Comparison of ENCODE assay signal across 7 mouse cellular contexts in the genomic region with DNA sequence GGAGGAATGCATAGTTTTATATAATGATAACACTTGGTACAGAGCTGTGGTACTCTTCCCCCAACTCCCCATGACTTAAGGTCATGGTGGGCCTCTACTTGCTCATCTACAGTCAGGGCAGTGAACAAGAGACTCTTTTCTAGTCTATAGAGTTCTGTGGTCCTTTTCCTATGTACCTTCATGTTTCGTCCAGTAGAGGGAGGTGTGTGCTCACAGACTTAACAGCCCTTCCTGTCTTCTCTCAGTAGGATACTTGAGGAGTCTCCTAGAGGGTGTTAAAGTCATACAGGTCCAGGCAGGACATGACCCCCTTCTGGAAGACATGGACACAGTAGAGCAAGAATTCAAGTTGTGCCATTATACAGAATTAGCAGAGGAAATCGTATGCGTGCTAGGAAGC.
DNase-seq lines count a peak whose midpoint lies in the region; ATAC-seq and TF ChIP-seq lines count a peak whose summit lies in the region.

No protein-coding gene starts in this region.

- no peak overlapping the region for H3K4me3 ChIP-seq in neural tube, embryonic 15.5 days (replicated peaks)
- no peak overlapping the region for H3K4me3 ChIP-seq in hindbrain, embryonic 11.5 days (ENCODE audit: low read depth, low read length)
- H3K4me3 ChIP-seq in lung, adult 2 months (replicated peaks; ENCODE audit: extremely low read depth, low read depth, low read length) = no peak overlapping the region
- H3K4me3 ChIP-seq in stomach, postnatal 0 days (ENCODE audit: low read depth, low read length) = no peak overlapping the region

- H3K27me3 ChIP-seq in neural tube, embryonic 15.5 days (replicated peaks) = no peaks in the 10 kb centered on the region
- H3K27me3 ChIP-seq in hindbrain, embryonic 11.5 days (ENCODE audit: control insufficient read depth, insufficient read depth, low read length) = no peaks in the 10 kb centered on the region
- no peaks in the 10 kb centered on the region for H3K27me3 ChIP-seq in stomach, postnatal 0 days (ENCODE audit: control insufficient read depth, insufficient read depth, low read length)

- peak; percentile 31 for DNase-seq in neural tube, embryonic 10.5 days (ENCODE audit: extremely low spot score, low spot score)
- peak; percentile 71 for DNase-seq in embryo, embryonic 10 days (ENCODE audit: low spot score)
- peak; percentile 37 for DNase-seq in hindbrain, embryonic 11.5 days (ENCODE audit: low spot score)
- DNase-seq in lung, adult 2 months = peak; percentile 9
- peak; percentile 19 for DNase-seq in stomach, postnatal 0 days (ENCODE audit: low spot score)
- no peak for DNase-seq in layer of hippocampus, adult 9-11 months

- no peak overlapping the region for H3K9ac ChIP-seq in neural tube, embryonic 15.5 days (replicated peaks)
- H3K9ac ChIP-seq in hindbrain, embryonic 11.5 days (ENCODE audit: low read depth, low read length) = no peak overlapping the region
- no peak overlapping the region for H3K9ac ChIP-seq in stomach, postnatal 0 days (ENCODE audit: low read length)

- WGBS in neural tube, embryonic 15.5 days = 58% methylated on average over 3 of the region's 3 CpGs
- 54% methylated on average over 3 of the region's 3 CpGs for WGBS in hindbrain, embryonic 11.5 days
- 53% methylated on average over 3 of the region's 3 CpGs for WGBS in lung, adult 2 months
- WGBS in stomach, postnatal 0 days = 56% methylated on average over 3 of the region's 3 CpGs

- ATAC-seq in neural tube, embryonic 15.5 days (ENCODE audit: low FRiP score) = no peak; the same call in 1 of the 2 replicates
- peak; percentile 56; the same call in 1 of the 2 replicates for ATAC-seq in hindbrain, embryonic 11.5 days (ENCODE audit: low FRiP score)
- peak; percentile 56; the same call in 1 of the 2 replicates for ATAC-seq in stomach, postnatal 0 days (ENCODE audit: low FRiP score, low TSS enrichment)

- TF ChIP-seq CTCF in lung, adult 2 months (IDR thresholded peaks at IDR 0.05; ENCODE audit: insufficient read depth, low read length) = peak; percentile 14; the same call in 1 of the 2 replicates
- peak; percentile 95 for TF ChIP-seq CTCF in stomach, postnatal 0 days (IDR thresholded peaks at IDR 0.05; ENCODE audit: low read depth)

- no peak overlapping the region for H3K27ac ChIP-seq in neural tube, embryonic 15.5 days (replicated peaks)
- H3K27ac ChIP-seq in hindbrain, embryonic 11.5 days (ENCODE audit: low read depth, low read length) = no peak overlapping the region
- H3K27ac ChIP-seq in stomach, postnatal 0 days (replicated peaks) = no peak overlapping the region

- no peak for TF ChIP-seq POLR2A in lung, adult 2 months (IDR thresholded peaks at IDR 0.05; ENCODE audit: borderline replicate concordance, extremely low read depth, low read depth, low read length)

- H3K4me1 ChIP-seq in neural tube, embryonic 15.5 days = no peaks in the 10 kb centered on the region
- no peaks in the 10 kb centered on the region for H3K4me1 ChIP-seq in hindbrain, embryonic 11.5 days (replicated peaks; ENCODE audit: control insufficient read depth, insufficient read depth, low read length)
- H3K4me1 ChIP-seq in lung, adult 2 months (ENCODE audit: control insufficient read depth, insufficient read depth, low read length) = no peaks in the 10 kb centered on the region
- no peaks in the 10 kb centered on the region for H3K4me1 ChIP-seq in stomach, postnatal 0 days (replicated peaks; ENCODE audit: control insufficient read depth, insufficient read depth)

- no peaks in the 10 kb centered on the region for H3K9me3 ChIP-seq in neural tube, embryonic 15.5 days (replicated peaks)
- H3K9me3 ChIP-seq in hindbrain, embryonic 11.5 days (ENCODE audit: control insufficient read depth, low read length) = no peaks in the 10 kb centered on the region
- H3K9me3 ChIP-seq in stomach, postnatal 0 days (ENCODE audit: control insufficient read depth, low read length) = no peaks in the 10 kb centered on the region

- no peak for TF ChIP-seq EP300 in stomach, postnatal 0 days (optimal IDR thresholded peaks at IDR 0.05)

- no peaks in the 10 kb centered on the region for H3K36me3 ChIP-seq in neural tube, embryonic 15.5 days
- no peaks in the 10 kb centered on the region for H3K36me3 ChIP-seq in hindbrain, embryonic 11.5 days (ENCODE audit: control insufficient read depth, insufficient read depth, low read length)
- no peaks in the 10 kb centered on the region for H3K36me3 ChIP-seq in stomach, postnatal 0 days (ENCODE audit: control insufficient read depth, insufficient read depth, low read length)

- H3K4me2 ChIP-seq in neural tube, embryonic 15.5 days = no peak overlapping the region
- H3K4me2 ChIP-seq in hindbrain, embryonic 11.5 days (replicated peaks; ENCODE audit: low read depth, low read length) = no peak overlapping the region
- no peak overlapping the region for H3K4me2 ChIP-seq in stomach, postnatal 0 days (replicated peaks; ENCODE audit: low read depth)
